Mouse (Mus musculus) T-helper 17 cell (primary cell): ENCODE measurements at regions not wholly inside any gene's neighbourhood (a gene's known extent, or its start where the extent isn't known, plus 50 kb on each side); places are given as distances from the start of the nearest gene placed in this dataset.
"Not testable (repeated sequence)": the region's sequence is repeated elsewhere in the genome, so short reads cannot be mapped to it uniquely, and the experiment has no call there.

ENCODE experiments used
- in situ Hi-C, 2 experiments: fragments of 300-600 bp; cut with MboI, MseI; formaldehyde crosslinking; loops; 1 replicate in 1 of 2; 2 replicates in 1 of 2; pipeline ENCODE4 v1.15.1; 2025; ENCODE audit warnings: high pct_unique_total_duplicates in 2 of 2

DNA sequence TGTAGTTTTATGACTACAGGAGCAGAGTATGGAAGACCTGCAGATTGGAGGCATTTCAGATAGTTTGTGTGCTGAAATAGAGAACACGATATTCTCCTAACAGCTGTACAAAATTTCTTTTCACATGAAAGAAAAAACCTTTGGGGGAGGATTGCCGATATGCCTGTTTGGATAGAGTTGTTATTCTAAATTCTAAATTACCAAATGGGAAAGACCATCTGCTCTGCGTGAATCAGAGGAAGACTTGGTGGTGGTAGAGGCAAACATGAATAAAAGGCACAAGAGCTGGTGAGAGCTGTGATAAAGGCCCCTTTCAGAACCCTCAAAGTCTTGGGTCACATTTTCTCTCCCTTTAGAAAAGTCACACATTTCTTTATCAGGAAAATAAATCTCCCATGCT lies 96.9 kb upstream of the Mpdz start:
- in situ Hi-C loops, result no loop called here

DNA sequence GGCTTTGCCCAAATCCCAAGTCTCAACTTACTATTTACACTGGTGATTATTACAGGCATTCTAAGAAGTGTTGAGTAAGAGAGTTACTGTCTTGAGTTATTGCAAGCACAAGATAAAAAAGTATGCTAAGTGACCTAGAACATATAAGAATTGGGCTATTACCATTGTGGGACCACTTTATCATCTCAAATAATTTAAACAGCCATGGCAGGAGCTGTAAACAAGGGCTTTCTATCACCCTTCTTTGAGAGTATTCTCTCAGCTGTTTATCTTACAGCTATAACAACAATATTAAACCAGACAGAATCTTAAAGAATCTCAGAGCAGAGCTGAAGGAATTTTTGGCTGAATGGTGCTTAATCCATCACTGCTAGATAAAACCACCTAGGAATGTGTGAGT lies 94.2 kb upstream of the Mpdz start:
- in situ Hi-C loops, result no loop called here

DNA sequence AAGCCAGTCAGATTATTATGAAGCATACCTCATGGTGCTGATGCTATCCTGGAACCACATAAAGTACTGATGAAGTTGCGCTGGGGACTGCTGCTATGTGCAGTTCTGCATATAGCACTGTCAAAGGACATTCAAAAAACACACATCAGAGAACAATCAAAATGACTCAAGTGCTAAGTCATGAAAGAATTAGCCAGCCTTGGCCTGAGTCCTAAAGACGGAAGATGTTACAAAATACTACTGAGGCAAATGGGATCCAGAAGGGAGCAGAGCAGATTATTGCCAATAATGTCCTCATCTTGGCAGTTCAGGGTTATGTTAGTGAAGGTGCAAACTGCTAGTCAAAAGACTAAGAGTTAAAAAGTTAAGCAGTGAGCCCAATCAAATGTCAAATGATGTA lies 87.9 kb upstream of the Mpdz start:
- in situ Hi-C loops, result no loop called here

DNA sequence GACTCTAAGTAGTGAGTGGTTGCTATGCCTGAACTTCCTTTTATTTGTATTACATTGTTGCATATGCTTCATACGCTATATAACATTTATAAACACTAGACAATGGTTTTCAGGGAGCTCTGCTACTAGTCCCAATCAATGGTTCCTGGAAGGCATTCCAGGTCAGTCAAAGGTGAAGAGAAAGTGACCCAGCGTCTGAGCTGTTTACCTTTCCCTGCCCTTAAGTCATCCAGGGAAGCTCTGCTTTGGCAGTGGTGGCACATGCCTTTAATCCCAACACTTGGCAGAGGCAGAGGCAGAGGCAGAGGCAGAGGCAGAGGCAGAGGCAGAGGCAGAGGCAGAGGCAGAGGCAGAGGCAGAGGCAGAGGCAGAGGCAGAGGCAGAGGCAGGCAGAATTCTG lies 76.5 kb upstream of the Mpdz start:
- in situ Hi-C loops, result not testable (repeated sequence)

DNA sequence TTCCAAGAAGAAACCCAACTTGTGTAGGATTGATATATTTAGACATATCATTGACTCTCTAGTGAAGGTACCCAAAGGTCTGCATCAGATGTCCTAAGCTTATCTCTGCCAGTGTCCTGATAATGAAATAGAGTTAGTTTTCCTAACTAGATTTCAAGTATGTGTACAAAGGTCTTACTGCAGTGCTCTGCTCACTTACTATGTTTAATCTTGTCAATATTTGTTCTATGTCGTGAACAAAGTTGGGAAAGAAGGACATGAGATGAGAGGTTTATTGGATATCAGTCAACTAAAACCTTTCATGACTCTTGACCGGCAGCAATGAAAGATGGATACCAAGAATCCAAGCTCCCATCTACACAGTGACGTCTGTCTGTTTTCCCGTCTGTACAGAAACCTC lies 71.9 kb upstream of the Mpdz start:
- in situ Hi-C loops, result no loop called here

DNA sequence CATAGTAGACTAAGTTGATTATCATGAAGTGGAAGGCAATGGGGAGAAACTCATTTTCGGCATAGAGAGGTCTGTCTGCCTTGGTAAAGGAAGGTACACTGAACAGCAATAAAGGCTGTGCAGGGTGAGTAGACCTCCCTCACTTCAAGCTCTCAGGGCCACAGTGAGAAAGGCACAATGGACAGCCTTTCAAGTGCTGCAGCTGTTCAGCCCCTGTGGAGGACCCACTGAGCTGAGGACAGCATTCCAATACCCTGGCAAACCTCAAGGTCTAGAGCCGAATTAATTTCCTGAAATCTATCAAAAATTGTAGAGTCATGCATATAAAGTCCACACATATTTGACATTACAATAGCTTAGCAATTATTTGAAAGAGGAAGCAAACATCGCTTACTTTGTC lies 69.8 kb upstream of the Mpdz start:
- in situ Hi-C loops, result no loop called here

DNA sequence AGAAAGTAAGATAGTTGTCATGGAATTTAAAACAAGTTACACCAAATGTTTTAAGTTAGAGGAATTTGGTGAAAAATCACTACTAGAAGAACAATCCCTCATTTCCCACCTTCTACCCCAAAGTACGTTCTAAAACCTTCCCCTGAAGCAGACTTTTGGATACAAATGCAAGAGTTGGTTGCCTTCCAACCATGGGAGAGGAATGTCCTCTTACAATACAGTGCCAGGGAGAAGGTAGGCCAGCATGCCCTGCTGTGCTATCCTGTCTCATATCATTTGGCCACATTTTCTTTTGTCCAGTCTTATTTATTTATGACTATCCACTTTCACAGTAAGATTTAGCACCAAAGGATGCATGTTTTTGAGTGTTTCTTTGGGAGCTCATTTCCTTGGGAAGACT lies 66.2 kb upstream of the Mpdz start:
- in situ Hi-C loops, result no loop called here

DNA sequence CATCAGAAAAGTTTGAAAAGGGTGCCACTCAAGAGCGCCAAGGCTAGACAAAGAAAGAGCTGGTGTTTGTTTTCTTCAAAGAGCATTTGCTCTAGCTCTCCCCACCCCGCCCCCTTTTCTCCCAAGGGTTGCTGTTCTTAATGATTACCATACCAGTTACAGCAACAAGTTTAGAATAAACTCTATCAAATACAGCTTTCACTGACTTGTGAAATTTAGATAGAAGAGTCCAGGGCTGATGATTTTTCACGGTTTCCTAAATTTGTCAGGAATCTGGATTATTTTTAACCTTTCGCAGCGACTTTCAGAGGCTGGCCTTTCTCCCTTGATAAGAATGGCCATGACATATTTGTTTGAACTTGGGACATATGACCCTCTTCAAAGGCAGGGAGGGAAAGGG lies 64.2 kb upstream of the Mpdz start:
- in situ Hi-C loops, result no loop called here

DNA sequence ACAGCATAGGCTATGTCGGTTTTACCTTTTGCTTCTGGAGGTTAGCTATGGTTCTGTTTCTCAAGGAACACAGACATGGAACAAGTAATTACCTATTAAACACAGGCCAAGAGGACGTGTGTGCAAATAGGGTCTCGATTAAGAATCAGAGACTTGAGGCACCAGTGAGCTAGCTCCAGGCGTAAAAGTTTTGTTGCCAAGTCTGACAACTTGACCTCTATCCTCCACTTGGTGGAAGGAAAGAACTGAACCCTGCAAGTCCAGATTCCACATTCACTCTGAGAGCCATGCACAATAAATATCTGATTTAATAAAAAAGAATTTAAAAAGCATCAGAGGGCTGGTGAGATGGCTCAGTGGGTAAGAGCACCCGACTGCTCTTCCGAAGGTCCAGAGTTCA lies 63.7 kb upstream of the Mpdz start:
- in situ Hi-C loops, result no loop called here

DNA sequence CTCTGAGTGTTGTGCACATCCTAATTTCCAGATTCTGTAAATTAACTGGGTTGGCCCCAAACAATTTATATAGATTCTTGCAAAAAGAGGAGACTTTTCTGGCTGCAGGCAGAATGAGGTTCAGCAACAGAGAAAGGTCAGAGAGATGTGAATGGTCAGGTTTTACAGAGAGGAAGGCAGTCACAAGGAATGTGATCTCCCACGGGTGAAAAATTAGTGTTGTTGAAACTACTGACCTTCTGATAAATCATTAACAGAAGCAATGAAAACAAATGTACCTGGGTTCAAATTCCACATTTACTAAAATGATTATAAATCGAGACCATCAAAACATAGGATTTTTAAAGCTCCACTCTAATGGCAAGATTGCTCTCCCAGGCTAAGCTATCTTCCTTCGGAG lies 62.5 kb upstream of the Mpdz start:
- in situ Hi-C loops, result no loop called here

DNA sequence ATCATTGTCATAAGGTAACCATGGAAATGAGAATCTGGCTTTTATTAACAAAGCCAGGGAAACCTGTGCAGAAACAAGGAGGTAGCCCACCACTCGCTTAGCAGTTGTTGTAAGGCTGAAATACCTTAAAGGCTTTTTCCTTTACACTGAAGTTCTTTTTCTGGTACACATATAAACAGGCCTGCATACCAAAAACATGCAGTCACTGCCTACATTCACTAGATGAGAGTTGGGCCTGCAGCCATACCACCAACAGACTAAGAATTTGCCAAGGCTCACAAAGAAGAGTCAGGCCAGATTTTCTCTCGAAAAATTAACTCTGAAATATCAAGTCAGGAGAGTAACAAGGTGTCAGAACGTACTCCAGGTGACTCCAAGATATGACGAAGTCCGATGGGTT lies 61.3 kb upstream of the Mpdz start:
- in situ Hi-C loops, result no loop called here

DNA sequence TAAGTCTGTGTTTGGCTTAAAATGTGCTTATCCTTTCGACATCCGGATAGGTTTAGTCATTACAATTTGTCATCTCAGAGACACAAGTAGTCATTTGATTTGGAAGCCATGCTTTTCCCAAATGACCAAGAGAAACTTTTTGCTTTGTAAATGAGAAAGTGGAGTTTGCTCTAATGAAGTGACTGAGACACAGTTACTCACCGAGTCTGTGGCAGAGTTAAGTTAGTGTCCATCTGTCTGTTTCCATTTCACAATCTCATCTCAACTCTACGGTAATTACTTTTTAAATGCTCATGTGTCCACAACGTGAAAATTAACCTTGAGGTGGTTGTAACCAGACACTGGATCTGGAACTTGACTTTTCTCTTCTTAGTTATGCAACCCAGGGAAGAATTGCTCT lies 59.2 kb upstream of the Mpdz start:
- in situ Hi-C loops, result no loop called here

DNA sequence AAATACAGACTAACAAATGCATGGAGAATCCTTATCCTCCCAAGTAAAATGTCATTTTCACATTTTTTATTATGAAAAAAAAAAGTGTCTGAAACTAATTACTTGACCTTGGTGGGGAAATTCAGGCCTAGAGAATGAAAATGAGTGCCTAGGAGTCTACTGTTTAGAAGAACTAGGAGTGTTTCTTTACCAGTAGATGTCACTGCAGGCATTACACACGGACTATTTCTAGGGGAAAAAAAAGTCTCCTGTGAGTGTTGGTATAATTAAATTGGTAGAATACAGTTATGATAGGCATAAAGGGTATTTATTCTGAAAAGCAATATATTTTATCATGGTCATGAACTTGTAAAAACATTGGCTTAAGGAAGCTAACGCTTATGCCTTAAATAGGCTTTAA lies 55.5 kb upstream of the Mpdz start:
- in situ Hi-C loops, result no loop called here

DNA sequence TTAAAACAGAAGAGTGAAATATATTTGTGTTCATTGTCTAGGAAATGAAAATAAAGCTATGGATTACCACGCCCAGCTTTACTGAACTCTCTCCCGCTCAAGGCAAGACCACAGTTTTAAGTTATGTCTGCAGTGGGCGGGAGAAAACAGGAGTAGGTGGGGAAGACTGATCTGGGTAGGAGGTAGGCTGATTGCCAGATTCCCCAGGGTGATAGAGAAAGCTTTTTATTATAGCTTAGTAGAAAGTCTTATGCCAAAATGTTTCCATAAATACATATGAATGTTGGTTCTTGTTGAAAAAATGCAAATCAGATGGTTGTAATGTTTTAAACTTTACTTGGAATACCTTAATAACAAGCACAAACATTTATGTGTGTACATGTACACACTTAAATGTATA lies 50.2 kb upstream of the Mpdz start:
- in situ Hi-C loops, result no loop called here
